Mouse (Mus musculus) stomach, postnatal 0 days (tissue): ENCODE data around the gene Fgfr2.

Experiments used
- CTCF ChIP-seq: IDR thresholded peaks from 2 replicates; pipeline ENCODE4 v1.5.1; 2016; ENCODE audit warnings: antibody characterized with exemption, low read depth, mild to moderate bottlenecking, moderate library complexity
- EP300 ChIP-seq: optimal IDR thresholded peaks from 2 replicates; pipeline ENCODE3; 2016; ENCODE audit warnings: antibody characterized with exemption

GRCm38 (mm10) chr7:132646514-132646913, 476.6 kb downstream of the Fgfr2 start:
- TF ChIP-seq CTCF (no peak), EP300 (no peak)
